Mouse (Mus musculus) heart, adult 2 months (tissue): Measurements from ENCODE around the gene Fxyd2.

Experiments
- CTCF ChIP-seq: fragments of 200-600 bp; IDR thresholded peaks from 2 replicates; pipeline ENCODE4 v1.8.1; 2022; ENCODE audit warnings: antibody characterized with exemption, mild to moderate bottlenecking, moderate library complexity
- POLR2A ChIP-seq: fragments of 200-500 bp; IDR thresholded peaks from 2 replicates; pipeline ENCODE4 v1.6.1; 2011; ENCODE audit warnings: mild to moderate bottlenecking, low read depth, low read length, control low read depth; ENCODE audit not compliant: insufficient read depth

DNA sequence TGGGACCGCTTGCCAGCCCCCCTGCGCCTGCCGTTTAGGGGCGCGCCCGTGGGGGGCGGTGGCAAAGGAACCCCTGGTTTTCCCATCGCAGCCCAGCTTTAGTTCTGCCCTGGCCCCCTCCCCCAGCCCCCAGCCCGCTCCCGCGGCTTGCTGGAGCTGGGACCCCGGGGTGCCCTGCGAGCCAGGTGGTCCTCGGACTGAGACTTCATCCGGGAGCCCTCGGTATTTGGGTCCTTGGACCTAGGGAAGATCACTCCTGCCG lies 31.2 kb downstream of the Fxyd2 start:
- TF ChIP-seq CTCF (no peak), POLR2A (no peak)
